Mouse (Mus musculus) spleen, adult 2 months (tissue): Measurements from ENCODE around the gene Tspan14. TPM values are rescaled to one million over a fixed set of nuclear protein-coding genes. Genes with fewer than 3 reads are reported as not detected.

Source experiments
- DNase-seq, 2 experiments: peaks; one replicate each; pipeline versions ENCODE4 v3.0.0 to v3.0.0-alpha.2; 2012 to 2021; ENCODE audit warnings: low spot score in 2 of 2, low read depth in 1 of 2
- H3K27ac ChIP-seq: fragments of 200-500 bp; 2 replicates; pipeline ENCODE4 v1.5.1; 2012; ENCODE audit warnings: low read length, inconsistent platforms; ENCODE audit not compliant: insufficient read depth
- H3K27me3 ChIP-seq: fragments of 200-500 bp; 2 replicates; pipeline ENCODE4 v1.6.1; 2012; ENCODE audit warnings: mild to moderate bottlenecking, moderate library complexity, low read length, inconsistent platforms; ENCODE audit not compliant: control insufficient read depth, insufficient read depth
- H3K36me3 ChIP-seq: fragments of 200-500 bp; 2 replicates; pipeline ENCODE4 v1.6.1; 2012; ENCODE audit warnings: mild to moderate bottlenecking, low read length, inconsistent platforms; ENCODE audit not compliant: control insufficient read depth, insufficient read depth
- H3K4me1 ChIP-seq: fragments of 200-500 bp; 2 replicates; pipeline ENCODE4 v1.6.1; 2011; ENCODE audit warnings: inconsistent platforms; ENCODE audit not compliant: control insufficient read depth, insufficient read depth, insufficient read length
- H3K4me3 ChIP-seq: fragments of 200-500 bp; 2 replicates; pipeline ENCODE4 v1.5.1; 2011; ENCODE audit warnings: mild to moderate bottlenecking, inconsistent platforms; ENCODE audit not compliant: insufficient read depth, insufficient read length; ENCODE audit errors: extremely low read depth
- CTCF ChIP-seq: fragments of 200-500 bp; IDR thresholded peaks from 2 replicates; pipeline ENCODE4 v1.5.1; 2011; ENCODE audit warnings: mild to moderate bottlenecking, inconsistent platforms; ENCODE audit not compliant: insufficient read depth, insufficient read length, insufficient replicate concordance; ENCODE audit errors: extremely low read depth
- POLR2A ChIP-seq: fragments of 200-500 bp; IDR thresholded peaks from 2 replicates; pipeline ENCODE4 v1.6.1; 2011; ENCODE audit warnings: low read depth, low read length, inconsistent platforms
- WGBS: fragments of 180-500 bp; shearing (Covaris S2); methylation state at CpG from one replicate; pipeline ENCODE4 v1.1.7; 2018; 5-methylcytosine and 5-hydroxymethylcytosine counted together
- polyA plus RNA-seq: library from polyadenylated mRNA; depleted of rRNA; stranded (reverse); fragments of >200 nt; gene quantifications from 2 replicates; pipeline ENCODE4 v1.2.3, GENCODE M21; 2012

Tspan14 gene
- polyA plus RNA-seq, 1 experiment: 60.0 TPM

GRCm38 (mm10) chr14:40893884-40894283, 72.7 kb downstream of the Tspan14 start:
- no peaks in the 10 kb centered on the region for H3K27me3 ChIP-seq
- H3K36me3 ChIP-seq: no peaks in the 10 kb centered on the region
- TF ChIP-seq POLR2A (no peak), CTCF (no peak)
- no peaks in the 10 kb centered on the region for H3K4me1 ChIP-seq
- H3K27ac ChIP-seq: no peak overlapping the region
- no peak overlapping the region for H3K4me3 ChIP-seq
- 76% methylated on average over 8 of the region's 8 CpGs for WGBS
- no peak for DNase-seq

- H3K27ac ChIP-seq: no peak within 1 kb of the TSS
- no peaks in the 10 kb centered on the region for H3K36me3 ChIP-seq
- no peak within 1 kb of the TSS for H3K4me3 ChIP-seq
- WGBS: 75% methylated on average over 3 of the region's 3 CpGs
- TF ChIP-seq CTCF (no peak), POLR2A (no peak)
- no peak for DNase-seq
- no peaks in the 10 kb centered on the region for H3K27me3 ChIP-seq
- H3K4me1 ChIP-seq: no peaks in the 10 kb centered on the region
These were observed 73.4 kb downstream of the Tspan14 start, which contains the start of gene Sh2d4b for GRCm38 (mm10) chr14:40893196-40893595. Sh2d4b (minus strand) TSS chr14:40893266.

- Histone ChIP-seq H3K27ac (no peak overlapping the region), H3K4me3 (no peak overlapping the region), H3K27me3 (no peaks in the 10 kb centered on the region), H3K4me1 (no peaks in the 10 kb centered on the region), H3K36me3 (no peaks in the 10 kb centered on the region)
- TF ChIP-seq CTCF (no peak), POLR2A (no peak)
- 93% methylated on average over 7 of the region's 7 CpGs for WGBS
- DNase-seq: no peak
These were observed 74.2 kb downstream of the Tspan14 start for GRCm38 (mm10) chr14:40892326-40892825.

GRCm38 (mm10) chr14:40891506-40891905, 75.1 kb downstream of the Tspan14 start:
- 91% methylated on average over 4 of the region's 4 CpGs for WGBS
- H3K4me1 ChIP-seq: no peaks in the 10 kb centered on the region
- no peak overlapping the region for H3K4me3 ChIP-seq
- no peak overlapping the region for H3K27ac ChIP-seq
- no peaks in the 10 kb centered on the region for H3K27me3 ChIP-seq
- no peak for TF ChIP-seq POLR2A
- no peak for TF ChIP-seq CTCF
- H3K36me3 ChIP-seq: no peaks in the 10 kb centered on the region
- DNase-seq: no peak

- no peaks in the 10 kb centered on the region for H3K4me1 ChIP-seq
- H3K36me3 ChIP-seq: no peaks in the 10 kb centered on the region
- H3K27ac ChIP-seq: no peak overlapping the region
- DNase-seq: no peak
- WGBS: 79% methylated on average over 4 of the region's 4 CpGs
- TF ChIP-seq POLR2A (no peak), CTCF (no peak)
- no peaks in the 10 kb centered on the region for H3K27me3 ChIP-seq
- H3K4me3 ChIP-seq: no peak overlapping the region
These were observed 76.9 kb downstream of the Tspan14 start for GRCm38 (mm10) chr14:40889704-40890103.

GRCm38 (mm10) chr14:40889181-40889580, 77.4 kb downstream of the Tspan14 start:
- H3K4me1 ChIP-seq: no peaks in the 10 kb centered on the region
- DNase-seq: no peak
- H3K27me3 ChIP-seq: no peaks in the 10 kb centered on the region
- H3K4me3 ChIP-seq: no peak overlapping the region
- no peak for TF ChIP-seq CTCF
- WGBS: 89% methylated on average over 2 of the region's 2 CpGs
- no peak overlapping the region for H3K27ac ChIP-seq
- no peaks in the 10 kb centered on the region for H3K36me3 ChIP-seq

- Histone ChIP-seq H3K27me3 (no peaks in the 10 kb centered on the region), H3K27ac (no peak overlapping the region), H3K4me3 (no peak overlapping the region), H3K4me1 (no peaks in the 10 kb centered on the region), H3K36me3 (no peaks in the 10 kb centered on the region)
- TF ChIP-seq CTCF (no peak), POLR2A (no peak)
- no peak for DNase-seq
- WGBS: 80% methylated on average over 6 of the region's 6 CpGs
These were observed 80.0 kb downstream of the Tspan14 start for GRCm38 (mm10) chr14:40886428-40887202.
